Mouse (Mus musculus): Measurements from ENCODE around the gene Fam72a.

Gene Fam72a

DNA sequence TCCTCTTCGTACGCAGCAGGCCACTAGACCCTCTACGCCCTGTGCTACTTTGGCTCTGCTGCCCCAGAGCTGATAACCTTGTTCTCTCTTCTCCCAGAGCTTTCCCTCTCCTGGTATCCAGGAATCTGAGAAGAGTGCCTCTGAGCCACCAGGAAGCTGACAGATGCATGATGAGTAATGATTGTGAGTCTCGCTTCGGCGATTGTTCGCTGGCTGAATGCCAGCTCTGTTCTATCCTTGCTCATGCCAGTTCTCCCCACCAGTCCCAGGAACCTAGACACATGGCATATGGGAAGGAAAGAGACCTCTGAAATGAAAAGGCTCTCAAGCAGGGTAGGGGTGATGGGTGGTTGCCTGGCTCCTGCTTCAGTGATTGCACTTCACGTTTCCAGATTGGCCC is 59.1 kb downstream of the Fam72a start:
- no peak for DNase-seq
